Mouse (Mus musculus): ENCODE measurements at regions not wholly inside any gene's neighbourhood (a gene's known extent, or its start where the extent isn't known, plus 50 kb on each side); places are given as distances from the start of the nearest gene placed in this dataset.

DNA sequence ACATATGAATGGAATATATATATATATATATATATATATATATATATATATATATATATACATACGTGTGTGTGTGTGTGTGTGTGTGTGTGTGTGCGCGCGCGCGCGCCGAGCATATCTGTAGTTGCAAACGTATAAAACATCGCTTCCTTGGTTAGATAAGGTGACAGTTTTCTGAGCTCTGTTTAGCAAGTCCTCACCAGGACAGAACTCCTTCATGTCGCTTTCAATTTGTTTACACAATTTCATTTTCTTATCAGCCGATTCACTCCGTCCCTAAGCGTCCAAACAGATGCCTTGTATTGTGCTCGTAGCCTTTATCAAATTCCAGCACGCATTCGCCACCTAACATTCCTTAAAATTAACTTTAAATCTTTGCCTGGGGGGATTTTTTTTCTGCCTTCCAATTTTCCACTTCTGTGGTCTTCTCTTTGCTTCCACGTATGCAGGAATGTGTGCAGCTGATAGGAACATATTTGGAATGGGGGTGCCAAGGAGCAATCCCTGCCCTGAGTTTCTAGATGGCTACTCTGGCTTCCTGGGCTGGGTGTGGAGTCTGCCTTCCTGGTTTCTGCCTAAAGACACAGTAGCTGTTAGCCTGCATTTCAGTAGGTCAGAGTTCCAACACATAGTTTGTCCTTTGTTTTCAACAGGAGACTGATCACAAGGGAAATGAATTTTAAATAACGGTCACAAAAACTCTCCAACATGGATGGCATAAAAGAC is 575.7 kb downstream of the Robo2 start:
- Histone ChIP-seq H3K4me3 (no peak overlapping the region), H3K4me1 (no peaks in the 10 kb centered on the region; the same call in 1 of the 2 replicates), H3K9ac (no peak overlapping the region), H3K27ac (no peak overlapping the region), H3K9me3 (replicated peaks) (no peaks in the 10 kb centered on the region), H3K27me3 (replicated peaks) (no peaks in the 10 kb centered on the region), H3K4me2 (0 out of 2 replicates have a peak overlapping the region, but pooled peaks have one; percentile 15), H3K36me3 (no peaks in the 10 kb centered on the region)
- ATAC-seq: peak; percentile 78
- 62% methylated on average over 19 of the region's 19 CpGs for WGBS (ENCODE audit: insufficient replicate concordance)

DNA sequence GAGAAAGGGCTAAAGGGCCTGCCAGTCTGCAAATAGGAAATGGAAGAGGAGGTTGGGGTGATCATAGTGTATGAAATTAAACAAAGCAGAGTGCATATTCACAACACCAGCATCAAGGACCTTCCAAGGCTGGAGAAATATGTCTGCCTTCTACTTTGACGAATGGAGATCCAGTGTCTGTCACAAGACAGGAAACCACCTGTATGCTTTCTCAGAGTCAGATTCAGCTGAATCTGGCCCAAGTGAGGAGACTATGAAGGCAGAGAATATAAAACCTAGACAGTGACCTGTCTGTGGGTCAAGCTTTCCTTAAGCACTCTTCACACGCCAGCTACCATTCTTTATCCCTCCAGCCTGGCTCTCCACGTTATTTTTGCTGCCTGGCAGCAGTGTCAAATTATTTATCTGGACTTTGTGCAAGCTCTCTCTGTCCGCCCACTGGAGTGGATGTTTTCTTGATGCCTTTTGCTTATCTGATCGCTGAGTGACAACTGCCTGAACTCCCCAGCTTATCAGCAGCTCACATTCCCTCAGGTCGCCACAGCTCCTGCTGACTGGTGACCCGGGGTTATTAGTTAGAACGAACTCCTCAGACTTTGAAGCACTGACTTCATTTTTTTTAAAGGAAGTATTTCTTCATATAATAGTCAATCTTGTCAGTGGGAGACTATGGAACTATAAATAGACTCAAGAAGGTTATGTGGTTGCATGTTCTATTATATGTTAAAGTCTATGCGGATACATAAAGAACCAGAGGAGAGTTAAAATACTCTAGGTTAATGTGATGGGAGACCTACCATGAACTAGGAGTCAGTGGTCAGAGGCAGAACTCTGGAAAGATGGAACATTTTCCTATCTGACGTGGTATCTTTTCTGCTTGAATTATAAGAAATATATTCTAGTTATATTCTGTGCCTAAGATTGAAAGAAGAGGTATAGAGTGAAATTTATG is 590.0 kb downstream of the Robo2 start:
- no peaks in the 10 kb centered on the region for H3K9me3 ChIP-seq (replicated peaks)
- H3K4me2 ChIP-seq: peak overlapping the region; percentile 53
- ATAC-seq: peak; percentile 100
- no peaks in the 10 kb centered on the region for H3K36me3 ChIP-seq
- peak overlapping the region; percentile 9; the same call in 1 of the 2 replicates for H3K4me3 ChIP-seq
- no peaks in the 10 kb centered on the region for H3K27me3 ChIP-seq (replicated peaks)
- peak overlapping the region; percentile 17; the same call in 1 of the 2 replicates for H3K9ac ChIP-seq
- H3K27ac ChIP-seq: peak overlapping the region; percentile 86
- 15% methylated on average over 10 of the region's 10 CpGs for WGBS (ENCODE audit: insufficient replicate concordance)
- peaks cover 18% of the 10 kb centered on the region for H3K4me1 ChIP-seq

DNA sequence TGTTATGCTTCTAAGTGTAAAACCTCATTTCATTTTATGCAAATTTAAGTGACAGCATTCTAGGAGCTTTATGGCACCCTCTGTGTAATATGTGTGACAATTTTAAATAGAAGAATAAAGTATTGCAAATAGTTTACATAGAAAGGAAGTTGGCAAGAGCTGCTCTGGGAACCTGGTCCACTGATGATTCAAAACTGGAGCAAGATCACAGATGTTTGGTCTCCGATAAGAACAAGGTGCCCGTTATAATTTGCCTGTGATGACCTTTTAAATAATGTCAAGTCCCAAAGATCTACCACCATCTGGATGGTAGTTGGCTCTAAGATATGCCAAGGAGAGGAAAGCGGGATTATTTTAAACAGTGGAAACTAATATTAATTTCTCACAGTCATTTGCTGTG is 607.1 kb downstream of the Robo2 start:
- no peak for ATAC-seq
- no peaks in the 10 kb centered on the region for H3K9me3 ChIP-seq (replicated peaks)
- H3K4me1 ChIP-seq: no peaks in the 10 kb centered on the region
- H3K36me3 ChIP-seq: no peaks in the 10 kb centered on the region
- H3K4me2 ChIP-seq: no peak overlapping the region
- WGBS (ENCODE audit: insufficient replicate concordance): 75% methylated on average over 3 of the region's 3 CpGs
- H3K27ac ChIP-seq: no peak overlapping the region
- no peak overlapping the region for H3K9ac ChIP-seq
- no peak overlapping the region for H3K4me3 ChIP-seq
- no peaks in the 10 kb centered on the region for H3K27me3 ChIP-seq (replicated peaks)

DNA sequence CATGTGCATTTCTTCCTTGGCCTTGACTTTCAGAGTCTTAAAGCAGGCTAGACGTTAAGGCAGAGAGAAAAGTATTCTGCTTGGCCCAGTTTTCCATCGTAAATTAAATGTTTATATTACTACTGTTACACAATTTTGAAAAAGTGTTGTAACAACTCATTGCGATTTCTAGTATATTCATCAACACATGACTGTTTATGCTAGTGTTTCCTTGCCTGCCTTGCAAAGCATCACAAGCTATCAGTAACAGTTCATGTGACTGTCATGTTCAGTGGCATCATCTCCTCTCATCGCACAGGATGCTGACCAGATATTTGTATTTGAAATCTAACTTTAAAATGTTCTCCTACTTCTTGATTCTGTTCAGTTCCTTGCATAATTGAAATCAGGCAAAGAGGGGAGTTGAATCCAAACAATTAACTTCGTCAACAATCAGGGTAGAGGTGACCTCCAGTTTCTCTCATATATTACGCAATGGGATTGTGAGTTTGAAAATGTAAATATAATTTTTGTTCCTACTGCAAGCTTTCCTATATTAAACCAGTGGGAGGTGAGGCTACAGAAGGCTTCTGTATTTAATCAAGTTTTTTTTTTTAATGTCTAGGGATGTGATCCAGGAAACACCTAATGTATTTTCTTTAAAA is 615.0 kb downstream of the Robo2 start:
- no peaks in the 10 kb centered on the region for H3K27me3 ChIP-seq (replicated peaks)
- ATAC-seq: no peak
- H3K27ac ChIP-seq: no peak overlapping the region
- no peaks in the 10 kb centered on the region for H3K9me3 ChIP-seq (replicated peaks)
- no peaks in the 10 kb centered on the region for H3K36me3 ChIP-seq
- no peak overlapping the region for H3K9ac ChIP-seq
- 71% methylated on average over 6 of the region's 6 CpGs for WGBS (ENCODE audit: insufficient replicate concordance)
- H3K4me3 ChIP-seq: no peak overlapping the region
- no peak overlapping the region for H3K4me2 ChIP-seq
- H3K4me1 ChIP-seq: no peaks in the 10 kb centered on the region

DNA sequence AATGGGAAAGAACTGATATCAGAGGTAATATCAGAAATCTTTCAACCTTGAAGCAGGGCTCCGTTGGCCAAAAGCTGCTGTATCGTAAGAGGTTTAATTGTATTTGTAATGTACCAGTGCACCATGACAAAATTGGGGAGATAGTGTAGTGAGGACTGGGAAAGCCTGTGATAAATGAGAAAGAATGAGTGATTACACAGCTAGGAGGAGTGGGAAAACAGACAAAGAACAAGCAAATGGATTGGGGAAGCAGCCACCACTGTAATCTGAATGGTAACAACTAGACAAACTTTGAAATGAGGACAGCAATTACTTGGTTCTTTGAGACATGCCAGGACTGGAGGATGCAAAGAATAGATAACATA is 626.6 kb downstream of the Robo2 start:
- H3K27ac ChIP-seq: no peak overlapping the region
- no peak overlapping the region for H3K4me3 ChIP-seq
- no peak for ATAC-seq
- H3K9ac ChIP-seq: no peak overlapping the region
- no peaks in the 10 kb centered on the region for H3K9me3 ChIP-seq (replicated peaks)
- no peaks in the 10 kb centered on the region for H3K27me3 ChIP-seq (replicated peaks)
- WGBS (ENCODE audit: insufficient replicate concordance): 84% methylated on average over 2 of the region's 2 CpGs
- H3K4me2 ChIP-seq: no peak overlapping the region
- H3K4me1 ChIP-seq: no peaks in the 10 kb centered on the region
- H3K36me3 ChIP-seq: no peaks in the 10 kb centered on the region

DNA sequence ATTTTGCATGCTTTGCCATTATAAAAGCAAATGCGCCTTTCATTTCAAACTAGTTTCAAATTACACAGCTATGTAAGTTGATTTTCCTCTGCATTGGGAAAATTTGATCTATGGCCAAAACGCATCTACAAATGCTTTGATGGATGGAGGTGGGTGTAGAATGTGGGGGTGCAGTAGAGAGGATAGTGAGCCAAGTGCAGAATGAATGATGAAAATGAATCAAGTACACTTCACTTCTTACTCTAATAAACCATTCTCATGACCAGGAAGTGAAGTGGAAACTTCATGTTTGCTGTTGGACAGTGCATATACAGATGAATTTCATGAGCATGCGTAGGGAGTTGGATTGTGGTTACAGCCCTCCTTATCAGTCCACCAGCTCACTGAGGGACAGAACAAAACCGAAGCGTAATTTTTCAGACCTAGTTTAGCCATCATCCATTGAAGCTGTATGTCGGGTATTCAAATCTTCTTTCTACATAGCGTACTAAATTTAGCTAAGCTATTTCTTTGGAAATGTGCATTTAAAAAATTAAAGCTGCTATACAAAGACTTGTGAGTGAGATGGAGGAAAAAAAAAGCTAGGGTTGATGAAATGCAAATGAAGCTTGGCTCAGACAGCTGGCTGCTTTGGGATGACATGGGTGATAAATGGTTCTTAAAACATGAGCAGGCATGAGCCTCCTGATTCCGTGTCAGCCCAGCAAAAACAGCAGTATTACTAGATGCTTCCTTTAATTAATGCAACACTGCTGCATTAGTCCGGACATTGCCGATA is 627.1 kb downstream of the Robo2 start:
- Histone ChIP-seq H3K4me1 (no peaks in the 10 kb centered on the region), H3K4me3 (no peak overlapping the region), H3K4me2 (no peak overlapping the region), H3K9ac (no peak overlapping the region), H3K27me3 (replicated peaks) (no peaks in the 10 kb centered on the region), H3K9me3 (replicated peaks) (no peaks in the 10 kb centered on the region), H3K27ac (no peak overlapping the region), H3K36me3 (no peaks in the 10 kb centered on the region)
- ATAC-seq: no peak
- 70% methylated on average over 10 of the region's 10 CpGs for WGBS (ENCODE audit: insufficient replicate concordance)

DNA sequence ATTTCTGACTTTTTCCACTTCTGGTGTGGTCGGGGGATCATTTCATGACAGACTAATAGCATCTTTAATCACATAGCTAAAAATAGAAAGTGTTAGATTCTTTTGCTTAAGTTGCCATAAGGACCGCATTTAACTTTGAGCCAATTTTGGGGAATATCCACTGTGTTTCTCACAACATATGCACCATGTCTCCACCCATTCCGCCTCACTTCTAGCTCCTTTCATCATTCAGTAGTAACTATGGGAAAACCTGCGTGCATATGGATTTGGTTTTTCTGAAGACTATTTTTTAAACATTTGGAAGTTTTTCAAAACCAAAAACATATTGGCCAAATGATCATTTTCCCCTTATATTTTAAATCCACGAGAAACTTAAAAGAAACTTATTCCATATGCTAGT is 639.2 kb downstream of the Robo2 start:
- no peaks in the 10 kb centered on the region for H3K27me3 ChIP-seq (replicated peaks)
- WGBS (ENCODE audit: insufficient replicate concordance): 68% methylated on average over 5 of the region's 5 CpGs

DNA sequence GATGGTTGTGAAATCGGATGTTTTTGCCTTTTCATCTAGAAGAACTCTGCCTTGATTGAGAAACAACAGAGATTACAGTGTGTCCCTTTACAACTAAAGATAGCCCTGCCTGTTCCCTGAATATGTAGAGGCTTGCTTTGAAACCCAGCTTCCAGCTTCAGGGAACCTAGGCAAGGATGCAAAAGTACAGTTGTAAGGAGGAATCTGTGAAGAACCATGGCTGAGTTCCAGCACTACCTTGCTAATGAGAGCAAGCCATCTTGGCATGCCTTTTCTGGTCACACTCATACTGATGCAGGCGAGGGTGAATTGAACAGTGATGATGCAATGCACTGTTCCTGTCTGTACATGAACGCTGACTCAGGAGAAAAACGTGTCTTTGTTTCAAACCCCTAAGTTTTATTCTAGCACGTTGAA is 641.2 kb downstream of the Robo2 start:
- Histone ChIP-seq H3K9ac (no peak overlapping the region), H3K4me1 (no peaks in the 10 kb centered on the region), H3K36me3 (no peaks in the 10 kb centered on the region), H3K27ac (no peak overlapping the region), H3K27me3 (replicated peaks) (no peaks in the 10 kb centered on the region), H3K4me2 (no peak overlapping the region), H3K4me3 (no peak overlapping the region), H3K9me3 (replicated peaks) (no peaks in the 10 kb centered on the region)
- ATAC-seq: no peak
- WGBS (ENCODE audit: insufficient replicate concordance): 43% methylated on average over 5 of the region's 5 CpGs

More for the DNA sequence above, 639.2 kb downstream of the Robo2 start:
- ATAC-seq: no peak
- Histone ChIP-seq H3K4me3 (no peak overlapping the region), H3K27ac (no peak overlapping the region), H3K4me1 (no peaks in the 10 kb centered on the region), H3K9me3 (replicated peaks) (no peaks in the 10 kb centered on the region), H3K9ac (no peak overlapping the region), H3K4me2 (no peak overlapping the region), H3K36me3 (no peaks in the 10 kb centered on the region)

DNA sequence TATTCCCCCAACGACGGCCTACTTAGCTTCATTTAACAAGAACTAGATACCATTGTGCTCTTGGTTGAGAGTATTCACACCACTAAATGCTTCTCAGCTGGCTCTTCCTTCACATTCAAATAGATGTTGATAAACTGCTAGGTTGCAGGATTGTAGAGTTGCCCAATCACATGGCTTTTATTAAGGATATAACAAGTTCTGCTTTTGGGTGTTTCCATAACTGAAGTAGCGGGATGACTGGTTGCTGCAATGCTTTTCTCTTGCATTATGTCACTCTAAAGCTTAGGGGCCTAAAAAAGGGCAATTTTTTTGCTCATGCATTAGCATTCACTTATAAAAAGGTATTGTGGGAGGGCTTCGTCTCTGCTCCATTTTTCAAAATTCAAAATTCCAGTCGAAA is 641.9 kb downstream of the Robo2 start:
- Histone ChIP-seq H3K4me2 (no peak overlapping the region), H3K4me3 (no peak overlapping the region), H3K4me1 (no peaks in the 10 kb centered on the region), H3K9me3 (replicated peaks) (no peaks in the 10 kb centered on the region), H3K9ac (no peak overlapping the region), H3K27ac (no peak overlapping the region), H3K27me3 (replicated peaks) (no peaks in the 10 kb centered on the region), H3K36me3 (no peaks in the 10 kb centered on the region)
- WGBS (ENCODE audit: insufficient replicate concordance): 63% methylated on average over 5 of the region's 5 CpGs
- ATAC-seq: no peak

DNA sequence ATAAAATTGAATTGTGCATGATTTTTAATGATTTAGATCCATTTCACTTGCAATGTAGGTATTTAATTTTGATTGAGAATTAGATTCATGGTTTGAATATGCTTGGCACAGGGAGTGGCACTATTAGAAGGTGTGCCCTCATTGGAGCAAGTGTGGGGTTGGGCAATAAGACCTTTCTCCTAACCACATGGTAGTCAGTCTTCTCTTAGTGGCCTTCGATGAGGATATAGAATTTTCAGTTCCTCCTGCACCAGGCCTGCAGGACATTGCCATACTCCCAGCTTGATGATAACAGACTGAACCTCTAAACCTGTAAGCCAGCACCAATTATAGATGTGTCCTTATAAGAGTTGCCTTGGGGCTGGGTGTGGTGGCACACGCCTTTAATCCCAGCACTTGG is 642.9 kb downstream of the Robo2 start:
- ATAC-seq: no peak
- 78% methylated on average over 2 of the region's 2 CpGs for WGBS (ENCODE audit: insufficient replicate concordance)
- Histone ChIP-seq H3K27me3 (replicated peaks) (no peaks in the 10 kb centered on the region), H3K4me1 (no peaks in the 10 kb centered on the region), H3K27ac (no peak overlapping the region), H3K9me3 (replicated peaks) (no peaks in the 10 kb centered on the region), H3K4me3 (no peak overlapping the region), H3K4me2 (no peak overlapping the region), H3K36me3 (no peaks in the 10 kb centered on the region), H3K9ac (no peak overlapping the region)

DNA sequence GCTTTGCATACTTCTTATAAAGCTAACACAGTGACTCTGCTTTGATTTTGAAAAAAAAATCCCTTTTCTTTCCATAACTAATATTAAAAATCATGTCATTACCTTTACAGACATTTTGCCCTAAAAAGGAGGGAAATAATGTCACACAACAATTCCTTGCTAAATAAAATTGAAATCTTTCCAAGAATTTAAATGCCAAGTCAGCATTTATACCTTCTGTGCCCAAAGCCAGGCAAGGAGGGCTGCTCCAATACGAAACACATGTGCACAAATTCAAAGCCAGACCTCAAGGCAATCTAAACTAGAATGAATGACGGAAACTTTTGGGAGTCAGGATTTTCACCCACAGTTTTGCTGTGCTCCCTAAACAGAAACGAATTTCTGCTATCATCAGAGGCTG is 646.4 kb downstream of the Robo2 start:
- no peak for ATAC-seq
- Histone ChIP-seq H3K9me3 (replicated peaks) (no peaks in the 10 kb centered on the region), H3K4me3 (no peak overlapping the region), H3K9ac (no peak overlapping the region), H3K27me3 (replicated peaks) (no peaks in the 10 kb centered on the region), H3K36me3 (no peaks in the 10 kb centered on the region), H3K4me1 (no peaks in the 10 kb centered on the region), H3K27ac (no peak overlapping the region), H3K4me2 (no peak overlapping the region)
- WGBS (ENCODE audit: insufficient replicate concordance): 56% methylated on average over 3 of the region's 3 CpGs
